Mouse (Mus musculus) urinary bladder, postnatal 4 days (tissue): Measurements from ENCODE around the gene 4930555G01Rik.
"Not testable (repeated sequence)": the region's sequence is repeated elsewhere in the genome, so short reads cannot be mapped to it uniquely, and the experiment has no call there.

ENCODE experiments used
- DNase-seq, 2 experiments: peaks; one replicate each; pipeline ENCODE4 v3.0.0; 2021 to 2022; ENCODE audit warnings: low spot score in 2 of 2

The 4930555G01Rik gene

DNA sequence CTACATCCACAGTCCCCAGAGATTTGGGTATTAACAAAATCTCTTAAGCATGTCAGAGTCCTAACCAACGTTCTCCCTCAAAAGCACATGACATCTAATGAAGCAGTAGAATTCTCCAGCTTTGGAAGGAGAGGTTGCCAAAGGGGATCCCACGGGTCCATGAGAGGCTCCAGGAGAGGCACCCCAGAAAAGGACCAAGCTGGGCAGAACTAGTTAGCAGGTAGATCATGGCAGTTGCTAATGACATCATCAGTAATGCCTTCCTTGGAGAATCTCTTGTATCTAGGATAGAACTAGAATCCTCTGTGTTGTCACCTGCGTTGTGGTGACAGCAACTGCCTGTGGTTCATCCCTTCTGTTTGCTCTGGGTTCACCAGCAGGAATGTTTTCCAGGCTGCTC lies at the start of gene 4930555G01Rik:
Gene 4930555G01Rik (plus strand): TSS at position 301 of the 400 bp plus-strand sequence.
- DNase-seq = not testable (repeated sequence)

DNA sequence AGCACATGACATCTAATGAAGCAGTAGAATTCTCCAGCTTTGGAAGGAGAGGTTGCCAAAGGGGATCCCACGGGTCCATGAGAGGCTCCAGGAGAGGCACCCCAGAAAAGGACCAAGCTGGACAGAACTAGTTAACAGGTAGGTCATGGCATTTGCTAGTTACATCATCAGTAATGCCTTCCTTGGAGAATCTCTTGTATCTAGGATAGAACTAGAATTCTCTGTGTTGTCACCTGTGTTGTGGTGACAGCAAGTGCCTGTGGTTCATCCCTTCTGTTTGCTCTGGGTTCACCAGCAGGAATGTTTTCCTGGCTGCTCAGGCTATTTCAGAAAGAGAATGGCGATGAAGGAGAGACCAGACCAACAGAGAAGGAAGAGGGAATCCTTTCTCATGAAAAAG lies 34.8 kb upstream of the 4930555G01Rik start, which contains the start of gene Gm3298:
Gene Gm3298 (plus strand): TSS at position 301 of the 400 bp plus-strand sequence.
- not testable (repeated sequence) for DNase-seq

DNA sequence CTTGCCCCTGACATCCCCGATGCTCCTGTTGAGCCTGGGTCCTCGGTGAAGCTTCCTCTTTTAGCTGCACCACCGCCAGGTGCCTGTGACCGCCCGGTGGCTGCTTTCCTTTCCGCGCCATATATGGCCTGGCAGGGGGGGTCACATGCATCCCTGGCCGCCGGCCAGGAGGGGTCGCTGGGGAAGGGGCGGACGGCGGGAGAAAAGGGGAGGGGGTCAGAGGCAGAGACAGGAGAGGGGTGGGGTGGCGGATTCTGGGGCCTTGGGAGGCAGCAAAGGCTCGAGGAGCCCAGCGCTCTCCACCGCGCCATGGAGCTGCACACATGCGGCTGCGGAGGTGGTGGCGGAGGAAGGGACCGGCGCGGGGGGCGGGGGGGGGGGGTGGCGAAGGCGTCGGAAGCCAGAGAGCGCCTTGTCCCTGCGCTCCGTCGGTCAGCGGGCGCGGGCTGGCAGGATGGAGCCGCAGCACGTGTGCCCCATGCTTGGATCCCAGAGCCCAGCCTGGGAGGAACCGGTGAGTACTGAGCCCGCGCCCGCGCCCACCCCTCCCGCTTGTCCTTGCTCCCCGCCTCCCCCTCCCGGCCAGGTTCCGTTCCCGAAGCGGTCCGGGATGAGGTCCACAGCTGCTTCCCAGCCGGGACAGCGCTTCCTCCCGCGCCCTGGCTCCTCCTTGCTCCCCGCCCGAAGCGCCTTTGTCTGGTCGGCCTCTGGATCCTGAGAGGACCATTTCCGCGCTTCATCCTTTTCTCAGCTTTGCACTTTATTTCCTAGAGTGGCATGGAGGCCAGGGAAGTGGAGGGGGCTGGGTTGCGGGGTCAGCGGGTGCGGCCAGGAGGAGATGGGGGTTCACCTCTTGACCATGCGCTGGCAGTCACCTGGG lies 20.4 kb downstream of the 4930555G01Rik start, which contains the start of gene Gm8281:
Gene Gm8281 (plus strand): TSS at position 430 of the 880 bp plus-strand sequence.
- not testable (repeated sequence) for DNase-seq
